Mouse (Mus musculus) urinary bladder, postnatal 4 days (tissue): ENCODE results near the gene Fxyd4.

Experiments
- DNase-seq, 2 experiments: peaks; one replicate each; pipeline ENCODE4 v3.0.0; 2021 to 2022; ENCODE audit warnings: low spot score in 2 of 2

Gene Fxyd4

DNA sequence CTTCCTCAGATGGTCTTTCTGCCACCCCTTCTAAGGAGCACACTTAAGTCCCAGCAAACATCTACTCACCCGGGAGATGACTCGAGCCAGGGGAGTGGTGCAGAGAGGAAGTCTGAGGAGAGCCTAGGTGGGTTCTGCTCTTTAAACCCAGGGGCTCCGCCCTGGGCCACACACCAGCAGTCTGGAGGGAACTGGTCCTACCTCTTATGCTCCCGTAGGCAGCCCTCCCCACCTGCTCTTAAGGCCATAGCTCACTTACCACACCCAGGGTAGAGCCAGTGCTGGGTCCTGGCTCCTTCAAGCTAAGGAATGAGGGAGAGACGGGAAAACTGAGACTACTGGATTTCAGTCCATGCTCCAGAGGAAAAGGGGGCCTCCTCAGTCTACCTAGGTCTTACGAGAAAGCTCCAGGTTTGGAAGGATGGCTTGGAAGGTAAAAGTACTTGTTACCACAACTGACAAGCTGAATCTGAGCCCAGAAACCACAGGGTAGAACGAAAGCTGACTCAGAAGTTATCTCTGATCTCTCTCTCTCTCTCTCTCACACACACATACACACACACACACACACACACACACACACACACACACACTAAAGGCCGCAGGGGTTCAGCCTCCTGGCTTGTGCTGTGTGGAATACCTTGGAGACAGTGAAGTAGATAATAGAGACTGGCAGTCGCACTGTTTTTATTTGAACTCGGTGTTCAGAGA is at the start of gene Fxyd4:
Fxyd4 (minus strand) TSS at position 471 of the 711 bp plus-strand sequence.
- no peak for DNase-seq

DNA sequence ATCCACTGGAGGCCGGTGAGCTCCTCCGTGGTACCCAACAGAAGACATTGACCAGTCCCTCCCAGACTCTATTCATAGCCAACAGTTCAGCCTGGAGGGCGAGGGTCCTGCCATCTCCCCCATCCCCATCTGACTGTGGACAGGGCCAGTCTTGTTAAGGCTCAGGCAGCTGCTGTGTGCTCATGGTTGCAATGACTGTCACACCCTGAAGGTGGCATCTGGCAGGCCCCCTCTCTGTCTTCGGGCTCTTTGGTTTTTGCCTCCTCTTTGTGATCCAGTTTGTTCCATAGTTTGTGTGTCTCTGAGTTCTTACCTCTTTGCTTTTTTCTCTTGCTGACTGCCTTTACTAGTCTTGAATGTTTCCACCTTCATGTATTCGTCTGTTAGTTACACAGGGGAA is 49.7 kb upstream of the Fxyd4 start:
- DNase-seq = no peak

GRCm38 (mm10) chr6:117966729-117967128 is 29.2 kb upstream of the Fxyd4 start:
- DNase-seq = no peak

DNA sequence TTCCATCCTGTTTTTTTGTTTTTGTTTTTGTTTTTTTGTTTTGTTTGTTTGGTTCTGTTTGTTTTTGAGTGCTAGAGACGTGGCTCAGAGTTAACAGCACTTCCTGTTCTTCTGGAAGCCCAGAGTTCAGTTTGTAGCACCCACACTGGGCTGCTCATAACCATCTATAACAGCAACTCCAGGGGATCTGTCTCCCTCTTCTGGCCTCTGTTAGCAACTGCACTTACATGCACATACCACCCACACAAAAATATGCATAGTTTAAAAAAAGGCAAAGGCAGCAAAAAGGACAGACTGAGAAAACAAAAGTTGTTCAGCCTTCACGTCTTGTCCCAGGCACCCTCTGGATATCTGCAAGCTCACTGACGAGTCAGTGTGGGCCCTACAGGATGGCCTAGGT is 25.7 kb upstream of the Fxyd4 start:
- DNase-seq = no peak

- DNase-seq = no peak
Measured at GRCm38 (mm10) chr6:117956851-117957501, 19.5 kb upstream of the Fxyd4 start.

GRCm38 (mm10) chr6:117956161-117956560 is 18.7 kb upstream of the Fxyd4 start:
- no peak for DNase-seq

DNA sequence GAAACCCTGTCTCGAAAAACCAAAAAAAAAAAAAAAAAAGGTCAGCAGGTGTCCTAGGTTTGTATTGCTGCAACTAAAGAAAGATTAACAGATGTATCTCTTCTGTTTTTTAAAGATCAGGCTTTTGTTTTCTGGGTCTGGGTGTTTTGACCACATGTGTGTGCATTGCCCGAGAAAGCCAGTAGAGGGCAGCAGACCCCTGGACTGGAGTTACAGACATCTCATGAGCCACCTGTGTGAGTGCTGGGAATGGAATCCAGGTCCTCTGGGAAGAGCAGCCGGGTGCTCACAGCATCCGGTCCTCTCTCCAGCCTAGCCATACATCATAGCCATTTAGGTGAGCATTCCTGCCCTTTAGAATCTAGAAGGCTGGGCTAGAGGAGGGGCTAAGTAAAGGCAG is 14.8 kb upstream of the Fxyd4 start:
- no peak for DNase-seq

DNA sequence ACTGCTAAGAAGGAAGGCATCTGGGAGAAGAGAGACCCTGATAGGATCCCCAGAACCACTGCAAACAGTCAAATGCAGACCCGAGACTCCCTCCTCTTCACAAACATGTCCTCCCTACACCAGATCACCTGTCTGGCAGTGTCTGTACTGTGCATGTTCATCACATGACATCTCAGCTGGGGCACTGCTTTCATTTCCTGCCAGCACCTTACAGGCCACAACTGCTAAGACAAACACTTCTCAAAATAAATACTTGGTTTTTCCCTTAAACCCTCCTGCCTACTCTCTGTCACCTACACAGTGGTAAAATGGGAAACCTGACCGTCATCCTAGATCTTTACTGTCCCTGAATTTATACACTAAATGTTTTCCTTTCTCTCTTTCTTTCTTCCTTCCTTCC is 6.4 kb upstream of the Fxyd4 start:
- no peak for DNase-seq

DNA sequence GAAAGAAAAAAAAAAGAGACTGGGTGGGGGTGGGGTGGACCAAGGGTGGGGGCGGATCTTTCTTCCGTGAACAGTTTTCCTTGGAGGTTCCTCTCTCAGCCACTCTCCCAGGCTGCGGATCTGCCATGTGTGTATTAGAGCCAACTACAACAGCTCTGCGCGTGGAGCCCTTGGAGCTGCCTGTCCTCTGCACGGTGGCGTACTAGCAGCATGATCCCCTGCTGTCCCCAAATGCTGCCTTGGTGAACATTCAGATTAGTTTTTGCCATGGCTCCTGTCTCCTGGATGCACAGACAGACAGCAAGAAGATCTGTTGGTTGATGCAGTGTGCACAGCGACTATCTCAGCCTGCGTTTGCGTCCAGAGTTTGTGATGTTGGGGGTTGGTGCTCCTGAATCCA is 5.3 kb upstream of the Fxyd4 start:
- no peak for DNase-seq

GRCm38 (mm10) chr6:117938951-117939350 is 1.5 kb upstream of the Fxyd4 start:
- DNase-seq = no peak

DNA sequence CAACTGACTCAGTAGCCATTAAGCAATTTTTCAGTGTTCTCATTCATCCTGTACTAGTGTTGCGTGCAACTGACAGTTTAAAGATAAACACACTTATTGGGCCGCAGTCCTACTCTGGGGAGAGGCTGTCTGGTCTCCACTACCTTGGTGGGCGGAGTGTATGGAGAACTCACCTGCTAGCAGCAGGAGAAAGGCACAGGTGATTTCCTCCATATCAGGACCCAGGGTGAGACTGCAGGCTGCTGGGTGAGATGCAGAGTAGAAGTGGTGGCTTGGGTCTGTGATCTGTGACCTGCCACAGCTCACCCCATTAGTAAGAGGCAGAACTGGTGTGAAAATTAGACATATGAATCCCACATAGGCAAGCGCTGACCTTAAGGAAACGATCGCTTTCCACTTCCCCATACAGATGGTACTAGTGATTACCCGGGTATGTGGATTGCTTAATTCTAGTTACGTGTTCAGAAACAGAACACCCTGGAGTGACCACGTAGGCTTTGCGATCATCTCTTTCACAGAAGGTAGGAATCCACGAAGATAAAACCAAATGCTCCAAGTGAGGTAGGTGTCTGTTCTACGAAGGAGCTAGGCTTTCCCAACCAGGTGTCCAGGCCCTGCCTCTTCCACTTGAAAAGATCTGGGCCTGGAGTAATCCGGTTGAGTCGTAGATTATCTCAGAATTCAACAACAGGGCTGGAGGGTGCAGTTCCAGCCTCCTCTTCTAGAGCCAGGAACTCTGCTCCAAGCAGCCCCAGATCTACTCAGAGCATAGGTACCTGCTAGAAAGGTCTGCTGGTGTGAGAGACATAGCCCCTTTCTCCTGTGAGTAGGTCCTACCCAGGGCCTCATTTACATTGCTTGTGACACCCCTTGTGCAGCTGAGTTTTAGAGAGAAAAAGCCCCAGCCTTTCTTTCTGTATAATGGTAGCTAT is 1.5 kb downstream of the Fxyd4 start:
- DNase-seq = no peak

- DNase-seq = no peak
Measured at GRCm38 (mm10) chr6:117934301-117934700, 3.2 kb downstream of the Fxyd4 start.

DNA sequence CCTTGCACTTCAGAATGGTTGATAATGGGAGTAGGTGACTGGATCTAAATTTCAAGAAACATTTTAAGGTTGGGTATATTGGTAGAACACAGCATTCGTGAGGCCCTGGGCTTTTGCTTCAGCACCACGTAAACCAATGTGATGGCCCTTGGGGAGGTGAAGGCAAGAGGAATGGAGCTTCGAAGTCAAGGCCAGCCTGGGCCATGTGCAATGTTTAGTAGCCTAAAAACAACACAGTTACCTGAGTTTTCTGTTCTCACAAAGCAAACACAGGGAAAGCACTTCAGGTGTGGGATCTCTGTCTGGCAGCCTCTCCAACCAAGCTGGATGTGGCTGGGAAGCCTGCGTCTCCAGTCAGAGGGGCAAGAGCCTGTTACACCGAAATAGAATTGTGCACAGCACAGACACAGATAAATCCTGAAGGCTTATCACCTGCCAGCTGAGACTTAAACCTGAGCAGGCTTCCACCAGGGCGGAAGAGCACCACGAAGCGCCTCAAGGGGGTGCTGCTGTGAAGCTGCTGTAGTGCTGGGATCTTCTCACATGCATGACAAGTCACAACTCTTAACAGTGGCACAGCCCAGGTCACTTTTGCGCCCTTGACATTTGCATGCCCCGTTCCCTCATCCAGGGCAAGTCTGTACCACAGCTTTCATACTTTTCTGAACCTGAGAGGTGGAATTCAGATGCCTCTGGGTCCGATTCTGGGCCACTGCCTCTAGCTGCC is 5.0 kb downstream of the Fxyd4 start:
- no peak for DNase-seq

GRCm38 (mm10) chr6:117929945-117930655 is 7.4 kb downstream of the Fxyd4 start:
- DNase-seq = no peak

DNA sequence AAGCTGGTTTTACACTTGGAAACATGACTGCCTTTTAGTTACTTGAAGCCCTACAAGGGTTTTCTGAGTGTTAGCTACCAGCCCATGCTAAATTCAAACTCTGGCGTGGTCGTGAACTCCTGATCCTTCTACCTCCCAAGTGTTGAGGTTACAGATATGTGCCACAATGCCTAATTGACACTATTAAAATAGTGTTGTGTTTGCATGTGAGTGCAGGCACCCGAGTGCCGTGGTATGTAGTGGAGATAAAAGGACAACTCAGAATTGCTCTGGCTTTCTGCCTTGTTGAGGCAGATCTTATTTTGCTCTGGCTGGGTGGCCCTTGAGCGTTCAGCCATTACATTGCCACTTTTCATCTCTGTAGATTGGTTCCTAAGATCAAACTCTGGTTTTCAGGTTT is 8.7 kb downstream of the Fxyd4 start:
- no peak for DNase-seq

DNA sequence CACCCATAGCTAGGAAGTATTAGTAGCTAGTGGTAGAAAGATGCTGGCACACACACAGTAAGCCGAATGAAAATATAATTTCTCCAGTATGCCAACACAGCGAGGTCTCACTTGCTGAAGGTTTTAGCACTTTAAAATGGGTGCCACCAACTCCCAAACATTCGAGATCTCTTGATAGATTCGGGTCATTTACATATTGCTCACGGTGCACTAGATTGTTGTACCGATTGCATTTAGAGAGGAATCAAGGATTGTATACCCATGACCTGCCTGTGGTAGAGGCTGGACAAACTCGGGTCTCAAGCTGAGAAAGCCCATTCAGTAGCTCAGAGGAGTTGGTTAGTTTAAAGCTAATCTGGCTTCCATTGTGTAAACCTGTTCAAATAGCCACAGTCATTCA is 9.5 kb downstream of the Fxyd4 start:
- DNase-seq = no peak

DNA sequence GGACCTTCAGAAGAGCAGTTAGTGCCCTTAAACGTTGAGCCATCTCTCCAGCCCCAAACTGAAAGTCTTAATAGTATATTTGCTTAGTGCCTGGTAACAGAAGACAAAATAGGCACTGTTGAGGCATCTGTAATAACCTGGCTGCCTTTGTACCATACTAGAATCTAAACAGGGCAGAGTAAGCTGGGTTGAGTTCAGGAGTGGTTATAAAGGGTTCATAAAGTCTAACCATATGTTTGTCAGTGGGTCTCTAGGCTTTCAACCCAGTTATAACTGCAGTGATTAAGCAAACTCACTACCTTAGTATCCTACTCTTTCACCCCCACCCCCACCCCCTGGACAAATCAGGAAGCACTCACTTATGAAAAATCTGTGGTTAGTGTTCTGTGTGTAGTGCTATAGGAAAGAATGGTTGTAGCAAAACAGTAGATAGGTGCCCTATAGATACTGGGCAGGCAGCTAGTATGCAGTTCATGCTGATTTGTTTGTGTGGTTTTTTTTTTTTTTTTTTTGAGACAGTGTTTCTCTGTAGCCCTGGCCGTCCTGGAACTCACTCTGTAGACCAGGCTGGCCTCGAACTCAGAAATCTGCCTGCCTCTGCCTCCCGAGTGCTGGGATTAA is 10.5 kb downstream of the Fxyd4 start:
- DNase-seq = no peak

DNA sequence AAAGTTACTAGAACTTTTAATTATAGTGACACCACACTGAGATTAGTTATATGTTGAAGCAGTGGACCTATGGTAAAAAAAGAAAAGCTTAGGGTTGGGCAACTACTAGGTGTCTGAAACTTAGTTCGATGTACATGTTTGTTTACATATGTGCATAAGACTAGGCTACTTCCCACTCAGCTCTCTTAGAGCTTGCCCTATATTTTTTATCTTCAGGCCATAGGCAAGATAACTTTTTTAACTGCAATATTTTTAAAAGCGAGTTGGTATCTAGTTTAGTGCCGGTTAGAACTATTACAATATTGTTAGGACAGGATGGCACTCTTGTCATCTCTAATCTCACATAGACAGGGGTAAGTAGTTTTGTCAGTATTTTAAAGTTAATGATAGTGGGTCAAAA is 15.5 kb downstream of the Fxyd4 start:
- no peak for DNase-seq

- no peak for DNase-seq
Measured at GRCm38 (mm10) chr6:117920659-117921640, 16.5 kb downstream of the Fxyd4 start.

DNA sequence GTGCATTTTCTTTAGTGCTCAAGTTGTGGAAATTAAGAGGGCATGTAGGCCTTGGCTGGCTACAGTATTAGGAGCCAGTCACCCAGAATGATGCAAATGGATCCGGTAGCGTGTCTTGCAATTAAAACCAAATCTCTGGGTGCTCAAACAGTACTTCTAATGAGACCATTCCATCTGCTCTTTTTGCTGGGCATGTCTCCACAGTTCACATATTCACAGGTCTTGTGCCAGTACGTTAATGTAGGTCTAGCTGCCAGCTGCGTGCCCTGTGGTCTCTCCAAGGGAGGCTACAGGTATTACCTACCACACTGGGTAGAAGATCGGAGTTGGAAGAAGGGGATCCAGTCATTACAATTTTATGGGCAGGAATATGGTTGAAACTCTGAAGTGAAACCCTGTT is 19.4 kb downstream of the Fxyd4 start:
- no peak for DNase-seq
